Mouse (Mus musculus): ENCODE measurements at regions not wholly inside any gene's neighbourhood (a gene's known extent, or its start where the extent isn't known, plus 50 kb on each side); places are given as distances from the start of the nearest gene placed in this dataset.

GRCm38 (mm10) chr6:100496135-100496534, 174.8 kb downstream of the Shq1 start:
- TF ChIP-seq CTCF (IDR thresholded peaks at IDR 0.05; ENCODE audit: insufficient read depth, low read depth, low read length) (no peak), POLR2A (IDR thresholded peaks at IDR 0.05; ENCODE audit: insufficient read depth, low read depth, low read length) (no peak)

Measured in olfactory bulb, adult 2 months (tissue).